Mouse (Mus musculus) ES-E14 (cell line): Measurements from ENCODE around the gene Plscr2.

Source experiments
- CHD2 ChIP-seq: IDR thresholded peaks from 2 replicates; pipeline ENCODE4 v1.6.1; 2014; ENCODE audit warnings: mild to moderate bottlenecking, low read depth, low read length, inconsistent platforms
- HCFC1 ChIP-seq: IDR thresholded peaks from 2 replicates; pipeline ENCODE4 v1.6.1; 2012; ENCODE audit warnings: low read length, inconsistent platforms, borderline replicate concordance; ENCODE audit not compliant: insufficient read depth
- MAFK ChIP-seq: IDR thresholded peaks from 2 replicates; pipeline ENCODE4 v1.6.1; 2014; ENCODE audit warnings: mild to moderate bottlenecking, low read depth, low read length, inconsistent platforms; ENCODE audit not compliant: insufficient read depth
- ZNF384 ChIP-seq: IDR thresholded peaks from 2 replicates; pipeline ENCODE4 v1.6.1; 2012; ENCODE audit warnings: low read depth, low read length, inconsistent platforms

- TF ChIP-seq CHD2 (no peak), ZNF384 (no peak), MAFK (no peak), HCFC1 (no peak)
These were observed 22.7 kb upstream of the Plscr2 start for GRCm38 (mm10) chr9:92252718-92253117.
